Mouse (Mus musculus): ENCODE measurements around the gene Tle1. TPM values are rescaled to one million over a fixed set of nuclear protein-coding genes. Genes with fewer than 3 reads are reported as not detected.

Tle1 gene
- polyA plus RNA-seq, 1 experiment from 2014 or later: 26.6 TPM

- H3K9ac ChIP-seq: no peak overlapping the region
Measured at GRCm38 (mm10) chr4:72157931-72158371, 42.8 kb downstream of the Tle1 start.

GRCm38 (mm10) chr4:72150460-72151131 is 50.1 kb downstream of the Tle1 start:
- no peaks in the 10 kb centered on the region for H3K9me3 ChIP-seq (replicated peaks)
- no peaks in the 10 kb centered on the region for H3K27me3 ChIP-seq
- no peak overlapping the region for H3K4me2 ChIP-seq
- no peak overlapping the region for H3K27ac ChIP-seq
- WGBS: 49% methylated on average over 4 of the region's 4 CpGs
- no peak overlapping the region for H3K9ac ChIP-seq
- H3K4me1 ChIP-seq: 0 out of 2 replicates have a peak, but pooled peaks cover 3% of the 10 kb centered on the region
- no peak for ATAC-seq (replicated peaks; ENCODE audit: low FRiP score)
- H3K4me3 ChIP-seq (replicated peaks): no peak overlapping the region
- H3K36me3 ChIP-seq: peaks cover 20% of the 10 kb centered on the region

More at GRCm38 (mm10) chr4:72157931-72158371, 42.8 kb downstream of the Tle1 start:
- Histone ChIP-seq H3K27ac (no peak overlapping the region), H3K27me3 (no peaks in the 10 kb centered on the region), H3K4me1 (peaks cover 16% of the 10 kb centered on the region), H3K4me2 (no peak overlapping the region), H3K36me3 (peaks cover 40% of the 10 kb centered on the region), H3K4me3 (replicated peaks) (no peak overlapping the region), H3K9me3 (replicated peaks) (no peaks in the 10 kb centered on the region)
- ATAC-seq (replicated peaks; ENCODE audit: low FRiP score): no peak; the same call in 1 of the 2 replicates
- 59% methylated on average over 10 of the region's 10 CpGs for WGBS

GRCm38 (mm10) chr4:72146003-72146402 is 54.7 kb downstream of the Tle1 start:
- no peak overlapping the region for H3K27ac ChIP-seq
- 0 out of 2 replicates have a peak, but pooled peaks cover 3% of the 10 kb centered on the region for H3K4me1 ChIP-seq
- H3K4me3 ChIP-seq (replicated peaks): no peak overlapping the region
- no peak overlapping the region for H3K9ac ChIP-seq
- ATAC-seq (replicated peaks; ENCODE audit: low FRiP score): no peak
- H3K9me3 ChIP-seq (replicated peaks): no peaks in the 10 kb centered on the region
- H3K36me3 ChIP-seq: peaks cover 29% of the 10 kb centered on the region
- H3K4me2 ChIP-seq: no peak overlapping the region
- 52% methylated on average over 2 of the region's 2 CpGs for WGBS
- H3K27me3 ChIP-seq: no peaks in the 10 kb centered on the region

GRCm38 (mm10) chr4:72144541-72144940 is 56.2 kb downstream of the Tle1 start:
- no peaks in the 10 kb centered on the region for H3K27me3 ChIP-seq
- no peak overlapping the region for H3K27ac ChIP-seq
- H3K4me3 ChIP-seq (replicated peaks): no peak overlapping the region
- 0 out of 2 replicates have a peak, but pooled peaks cover 3% of the 10 kb centered on the region for H3K4me1 ChIP-seq
- no peak overlapping the region for H3K4me2 ChIP-seq
- no peaks in the 10 kb centered on the region for H3K9me3 ChIP-seq (replicated peaks)
- no peak overlapping the region for H3K9ac ChIP-seq
- ATAC-seq (replicated peaks; ENCODE audit: low FRiP score): no peak
- peaks cover 44% of the 10 kb centered on the region for H3K36me3 ChIP-seq
- WGBS: 77% methylated on average over 2 of the region's 2 CpGs

- Histone ChIP-seq H3K9ac (no peak overlapping the region), H3K27me3 (no peaks in the 10 kb centered on the region), H3K4me1 (no peaks in the 10 kb centered on the region), H3K4me2 (no peak overlapping the region), H3K36me3 (peaks cover 75% of the 10 kb centered on the region), H3K9me3 (replicated peaks) (no peaks in the 10 kb centered on the region), H3K27ac (no peak overlapping the region), H3K4me3 (replicated peaks) (no peak overlapping the region)
- no peak for ATAC-seq (replicated peaks; ENCODE audit: low FRiP score)
- 86% methylated on average over 3 of the region's 3 CpGs for WGBS
Measured at GRCm38 (mm10) chr4:72140706-72141105, 60.0 kb downstream of the Tle1 start.

GRCm38 (mm10) chr4:72139475-72140120 is 61.1 kb downstream of the Tle1 start:
- H3K4me1 ChIP-seq: no peaks in the 10 kb centered on the region
- 83% methylated on average over 11 of the region's 11 CpGs for WGBS
- peaks cover 76% of the 10 kb centered on the region for H3K36me3 ChIP-seq
- ATAC-seq (replicated peaks; ENCODE audit: low FRiP score): no peak
- no peak overlapping the region for H3K9ac ChIP-seq
- no peak overlapping the region for H3K27ac ChIP-seq
- H3K9me3 ChIP-seq (replicated peaks): no peaks in the 10 kb centered on the region
- H3K4me2 ChIP-seq: no peak overlapping the region
- H3K27me3 ChIP-seq: no peaks in the 10 kb centered on the region
- no peak overlapping the region for H3K4me3 ChIP-seq (replicated peaks)

GRCm38 (mm10) chr4:72138264-72139080 is 62.2 kb downstream of the Tle1 start:
- 95% methylated on average over 11 of the region's 11 CpGs for WGBS
- Histone ChIP-seq H3K9ac (no peak overlapping the region), H3K9me3 (replicated peaks) (no peaks in the 10 kb centered on the region), H3K27ac (no peak overlapping the region), H3K4me3 (replicated peaks) (no peak overlapping the region), H3K27me3 (no peaks in the 10 kb centered on the region), H3K4me1 (no peaks in the 10 kb centered on the region), H3K4me2 (no peak overlapping the region), H3K36me3 (peaks cover 74% of the 10 kb centered on the region)
- no peak for ATAC-seq (replicated peaks; ENCODE audit: low FRiP score)

GRCm38 (mm10) chr4:72132646-72133045 is 68.1 kb downstream of the Tle1 start:
- Histone ChIP-seq H3K36me3 (peaks cover 74% of the 10 kb centered on the region), H3K27ac (no peak overlapping the region), H3K9ac (no peak overlapping the region), H3K27me3 (no peaks in the 10 kb centered on the region), H3K9me3 (replicated peaks) (no peaks in the 10 kb centered on the region), H3K4me1 (no peaks in the 10 kb centered on the region), H3K4me3 (replicated peaks) (no peak overlapping the region), H3K4me2 (no peak overlapping the region)
- 71% methylated on average over 3 of the region's 3 CpGs for WGBS
- no peak for ATAC-seq (replicated peaks; ENCODE audit: low FRiP score)

- peaks cover 81% of the 10 kb centered on the region for H3K36me3 ChIP-seq
- WGBS: 54% methylated on average over 2 of the region's 2 CpGs
- H3K9ac ChIP-seq: no peak overlapping the region
- no peak overlapping the region for H3K27ac ChIP-seq
- no peak overlapping the region for H3K4me3 ChIP-seq (replicated peaks)
- no peaks in the 10 kb centered on the region for H3K4me1 ChIP-seq
- no peaks in the 10 kb centered on the region for H3K9me3 ChIP-seq (replicated peaks)
- no peak for ATAC-seq (replicated peaks; ENCODE audit: low FRiP score)
- H3K27me3 ChIP-seq: no peaks in the 10 kb centered on the region
- H3K4me2 ChIP-seq: no peak overlapping the region
Measured at GRCm38 (mm10) chr4:72127596-72127995, 73.1 kb downstream of the Tle1 start.

- ATAC-seq (replicated peaks; ENCODE audit: low FRiP score): no peak
Measured at GRCm38 (mm10) chr4:72124790-72125189, 75.9 kb downstream of the Tle1 start.

GRCm38 (mm10) chr4:72122837-72123236 is 77.9 kb downstream of the Tle1 start:
- Histone ChIP-seq H3K9ac (no peak overlapping the region), H3K4me1 (no peaks in the 10 kb centered on the region), H3K36me3 (peaks cover 83% of the 10 kb centered on the region), H3K9me3 (replicated peaks) (no peaks in the 10 kb centered on the region), H3K27ac (no peak overlapping the region), H3K4me3 (replicated peaks) (no peak overlapping the region), H3K4me2 (no peak overlapping the region), H3K27me3 (no peaks in the 10 kb centered on the region)
- no peak for ATAC-seq (replicated peaks; ENCODE audit: low FRiP score)
- 33% methylated on average over 1 of the region's 1 CpGs for WGBS

More at GRCm38 (mm10) chr4:72124790-72125189, 75.9 kb downstream of the Tle1 start:
- H3K4me3 ChIP-seq (replicated peaks): no peak overlapping the region
- no peak overlapping the region for H3K9ac ChIP-seq
- 89% methylated on average over 5 of the region's 5 CpGs for WGBS
- peaks cover 77% of the 10 kb centered on the region for H3K36me3 ChIP-seq
- H3K27me3 ChIP-seq: no peaks in the 10 kb centered on the region
- no peak overlapping the region for H3K4me2 ChIP-seq
- H3K4me1 ChIP-seq: no peaks in the 10 kb centered on the region
- no peak overlapping the region for H3K27ac ChIP-seq
- no peaks in the 10 kb centered on the region for H3K9me3 ChIP-seq (replicated peaks)

GRCm38 (mm10) chr4:72122343-72122742 is 78.4 kb downstream of the Tle1 start:
- Histone ChIP-seq H3K27ac (no peak overlapping the region), H3K27me3 (no peaks in the 10 kb centered on the region), H3K9me3 (replicated peaks) (no peaks in the 10 kb centered on the region), H3K4me1 (no peaks in the 10 kb centered on the region), H3K4me3 (replicated peaks) (no peak overlapping the region), H3K4me2 (no peak overlapping the region), H3K9ac (no peak overlapping the region), H3K36me3 (peaks cover 83% of the 10 kb centered on the region)
- no peak for ATAC-seq (replicated peaks; ENCODE audit: low FRiP score)
- 39% methylated on average over 2 of the region's 2 CpGs for WGBS

Measured in kidney, embryonic 15.5 days (tissue).